Mouse (Mus musculus) thymus, postnatal 4 days (tissue): ENCODE data around the gene Plxnc1.

ENCODE experiments used
- DNase-seq: peaks from one replicate; pipeline ENCODE4 v3.0.0; 2021

The Plxnc1 gene

GRCm38 (mm10) chr10:94944691-94945205 lies at the start of gene Plxnc1:
Gene Plxnc1, minus strand, starts transcription at chr10:94944835.
- DNase-seq, result peak; percentile 81

- DNase-seq, result peak; percentile 87
These were observed 47.5 kb upstream of the Plxnc1 start for GRCm38 (mm10) chr10:94992127-94992526.

- DNase-seq, result peak; percentile 81
These were observed 47.0 kb upstream of the Plxnc1 start for GRCm38 (mm10) chr10:94991564-94992097.

GRCm38 (mm10) chr10:94990768-94991563 lies 46.3 kb upstream of the Plxnc1 start:
- no peak for DNase-seq

GRCm38 (mm10) chr10:94989321-94989720 lies 44.7 kb upstream of the Plxnc1 start:
- DNase-seq, result no peak

- DNase-seq, result no peak
These were observed 40.5 kb upstream of the Plxnc1 start for GRCm38 (mm10) chr10:94985103-94985502.

- DNase-seq, result no peak
These were observed 37.9 kb upstream of the Plxnc1 start for GRCm38 (mm10) chr10:94982528-94982927.

- DNase-seq, result no peak
These were observed 37.0 kb upstream of the Plxnc1 start for GRCm38 (mm10) chr10:94981466-94982138.

GRCm38 (mm10) chr10:94978265-94978822 lies 33.7 kb upstream of the Plxnc1 start:
- no peak for DNase-seq

- DNase-seq, result peak; percentile 86
These were observed 31.7 kb upstream of the Plxnc1 start for GRCm38 (mm10) chr10:94976329-94976728.

GRCm38 (mm10) chr10:94975099-94975496 lies 30.5 kb upstream of the Plxnc1 start:
- no peak for DNase-seq

- no peak for DNase-seq
These were observed 29.9 kb upstream of the Plxnc1 start for GRCm38 (mm10) chr10:94974345-94975098.

GRCm38 (mm10) chr10:94971625-94972161 lies 27.1 kb upstream of the Plxnc1 start:
- DNase-seq, result no peak

- no peak for DNase-seq
These were observed 25.6 kb upstream of the Plxnc1 start for GRCm38 (mm10) chr10:94970221-94970620.

GRCm38 (mm10) chr10:94967468-94967867 lies 22.8 kb upstream of the Plxnc1 start:
- DNase-seq, result no peak

- no peak for DNase-seq
These were observed 22.2 kb upstream of the Plxnc1 start for GRCm38 (mm10) chr10:94966789-94967188.

GRCm38 (mm10) chr10:94965093-94965492 lies 20.5 kb upstream of the Plxnc1 start:
- DNase-seq, result peak; percentile 70

- DNase-seq, result no peak
These were observed 17.4 kb upstream of the Plxnc1 start for GRCm38 (mm10) chr10:94962005-94962404.

- no peak for DNase-seq
These were observed 16.6 kb upstream of the Plxnc1 start for GRCm38 (mm10) chr10:94961283-94961682.

GRCm38 (mm10) chr10:94958311-94958710 lies 13.7 kb upstream of the Plxnc1 start:
- DNase-seq, result peak; percentile 70

GRCm38 (mm10) chr10:94957705-94958104 lies 13.1 kb upstream of the Plxnc1 start:
- DNase-seq, result no peak
